Mouse (Mus musculus) central nervous system, embryonic 14 days (tissue): ENCODE measurements around the gene Matn4. TPM values are rescaled to one million over a fixed set of nuclear protein-coding genes. Genes with fewer than 3 reads are reported as not detected.

Experiments
- polyA plus RNA-seq: library from polyadenylated mRNA; depleted of rRNA; stranded (reverse); fragments of >200 nt; gene quantifications from 2 replicates; pipeline ENCODE4 v1.2.3, GENCODE M21; 2012; rRNA removed

The Matn4 gene
- polyA plus RNA-seq, result 14.9 and 118 TPM in 2 replicates

DNA sequence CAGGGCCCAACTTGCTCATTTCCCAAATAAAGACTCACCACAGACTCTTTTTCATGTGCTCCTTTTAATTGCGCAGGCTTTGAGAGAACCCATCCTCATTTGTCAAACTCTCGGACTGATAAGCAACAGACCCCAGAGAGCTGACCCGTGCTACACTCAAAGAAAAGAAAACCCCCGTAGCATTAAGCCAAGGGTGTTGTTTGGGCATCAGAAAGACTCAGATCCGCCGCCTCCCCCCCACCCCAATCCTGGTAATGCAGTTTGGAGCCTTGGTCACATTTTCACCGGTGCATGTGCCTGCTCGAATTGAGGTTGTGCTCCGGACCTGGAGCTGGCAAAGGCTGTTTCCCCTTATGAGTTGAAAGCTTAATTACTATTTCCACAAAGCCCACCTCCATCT is at the start of gene Matn4:
TSS of gene Matn4 (minus strand) at position 101 of the 400 bp plus-strand sequence.

DNA sequence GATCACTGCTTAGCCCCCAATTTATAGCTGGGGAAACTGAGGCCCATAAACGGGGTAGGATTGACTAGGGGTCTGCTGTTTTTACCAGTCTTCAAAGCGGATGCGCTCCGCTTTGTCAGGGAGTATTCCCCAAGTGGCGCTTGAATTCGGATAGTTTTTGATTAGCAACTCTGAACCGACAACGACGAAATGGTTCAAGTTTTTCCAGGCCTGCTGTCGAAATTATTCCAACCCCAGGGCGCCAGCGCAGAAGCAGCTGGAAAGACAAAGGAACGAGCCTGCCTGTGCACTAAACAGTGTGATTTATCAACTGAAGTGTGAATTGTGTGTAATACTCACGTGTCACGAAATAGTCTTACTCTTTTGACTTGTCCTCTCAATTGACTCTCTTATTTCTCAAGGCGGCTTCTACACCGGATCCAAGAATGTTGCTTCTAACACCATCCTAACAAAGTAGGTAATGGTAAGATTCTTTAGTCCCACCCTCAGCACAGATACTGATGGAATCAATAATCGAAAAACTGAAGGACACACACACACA is 38.6 kb upstream of the Matn4 start, which contains the start of gene Sdc4:
TSS of gene Sdc4 (minus strand) at position 428 of the 541 bp plus-strand sequence.

DNA sequence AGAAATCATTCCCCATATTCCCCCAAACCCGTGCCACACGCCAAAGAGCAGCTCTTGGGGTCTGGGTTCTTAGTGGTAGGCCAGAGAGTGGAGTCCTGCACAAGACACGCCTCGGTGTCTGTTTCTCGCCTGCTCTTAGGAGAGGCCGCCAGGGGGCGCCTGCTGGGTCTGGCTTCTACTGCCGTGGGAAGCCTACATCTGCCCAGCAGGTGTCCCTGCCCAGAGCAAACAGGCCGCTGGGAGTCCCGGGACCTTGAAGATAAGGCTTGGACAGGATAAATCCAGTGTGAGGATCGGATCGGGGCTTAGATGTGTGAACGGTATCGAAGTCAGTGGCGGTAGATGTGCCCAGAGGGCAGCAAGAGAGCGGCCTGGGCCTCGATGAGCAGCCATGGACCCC is 2.1 kb downstream of the Matn4 start, which contains the start of gene Rbpjl:
TSS of gene Rbpjl (plus strand) at position 236 of the 400 bp plus-strand sequence.

DNA sequence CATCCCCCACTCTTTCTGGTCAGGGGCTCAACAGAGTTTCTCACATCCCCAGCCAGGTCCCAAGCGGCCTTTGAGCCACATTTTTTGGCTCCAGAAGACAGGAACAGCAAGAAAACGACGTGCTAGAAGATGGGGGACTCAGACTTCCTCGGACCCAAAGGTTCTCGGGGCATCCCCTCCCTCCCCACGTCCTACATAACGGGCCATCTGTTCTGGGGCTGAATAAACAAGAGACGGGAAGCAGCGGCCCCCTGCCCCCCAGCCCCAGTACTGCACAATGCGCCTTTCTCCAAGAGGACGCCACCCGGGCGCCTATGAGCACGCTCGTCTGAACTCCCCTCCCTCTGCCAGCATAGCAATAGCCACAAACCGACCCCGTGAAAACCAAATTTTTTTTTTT is 15.9 kb downstream of the Matn4 start, which contains the start of gene Slpi:
TSS of gene Slpi (minus strand) at position 76 of the 400 bp plus-strand sequence.

Other genes with a start within 250 kb of the Matn4 start
- 0.68 and 1.5 TPM in 2 replicates for gene Kcns1, start 234.0 kb downstream of the Matn4 start, polyA plus RNA-seq
- not detected in 2 replicates for gene Wfdc5, start 222.4 kb downstream of the Matn4 start, polyA plus RNA-seq
- gene Wfdc12, start 214.6 kb downstream of the Matn4 start, polyA plus RNA-seq, result not detected in 2 replicates
- gene Wfdc15a, start 205.0 kb downstream of the Matn4 start, polyA plus RNA-seq, result not detected in 2 replicates
- not detected in 2 replicates for gene Wfdc15b, start 183.5 kb downstream of the Matn4 start, polyA plus RNA-seq
- gene Svs2, start 166.7 kb downstream of the Matn4 start, polyA plus RNA-seq, result not detected in 2 replicates
- not detected in 2 replicates for gene Svs3b, start 148.5 kb downstream of the Matn4 start, polyA plus RNA-seq
- gene Svs4, start 126.7 kb downstream of the Matn4 start, polyA plus RNA-seq, result not detected in 2 replicates
- not detected in 2 replicates for gene Svs3a, start 115.9 kb downstream of the Matn4 start, polyA plus RNA-seq
- not detected in 2 replicates for gene Svs6, start 88.4 kb downstream of the Matn4 start, polyA plus RNA-seq
- not detected in 2 replicates for gene Svs5, start 72.4 kb downstream of the Matn4 start, polyA plus RNA-seq
- 0.16 and 1.3 TPM in 2 replicates for gene Slpi, start 16.1 kb downstream of the Matn4 start, polyA plus RNA-seq
- gene Rbpjl, start 2.0 kb downstream of the Matn4 start, polyA plus RNA-seq, result 0.17 and 0.74 TPM in 2 replicates
- 3.3 and 8.2 TPM in 2 replicates for gene Sdc4, start 38.7 kb upstream of the Matn4 start, polyA plus RNA-seq
- gene Sys1, start 51.8 kb upstream of the Matn4 start, polyA plus RNA-seq, result 53.1 and 56.8 TPM in 2 replicates
- gene Gm20458, start 55.8 kb upstream of the Matn4 start, polyA plus RNA-seq, result 10.3 and 10.7 TPM in 2 replicates
- not detected in 2 replicates for gene Trp53tg5, start 68.6 kb upstream of the Matn4 start, polyA plus RNA-seq
- 9.6 and 11.6 TPM in 2 replicates for gene Dbndd2, start 80.9 kb upstream of the Matn4 start, polyA plus RNA-seq
- 82.2 and 101 TPM in 2 replicates for gene Pigt, start 92.4 kb upstream of the Matn4 start, polyA plus RNA-seq
- 4.5 and 14.3 TPM in 2 replicates for gene Wfdc2, start 157.3 kb upstream of the Matn4 start, polyA plus RNA-seq
- gene Spint3, start 168.3 kb upstream of the Matn4 start, polyA plus RNA-seq, result not detected in 2 replicates
- gene Wfdc6a, start 180.3 kb upstream of the Matn4 start, polyA plus RNA-seq, result not detected in 2 replicates
- not detected in 2 replicates for gene Eppin, start 188.4 kb upstream of the Matn4 start, polyA plus RNA-seq
- gene Wfdc6b, start 208.4 kb upstream of the Matn4 start, polyA plus RNA-seq, result not detected in 2 replicates
- gene Wfdc8, start 208.5 kb upstream of the Matn4 start, polyA plus RNA-seq, result 0.04 TPM in 1 of 2 replicates, not detected in the other
- gene Wfdc16, start 233.6 kb upstream of the Matn4 start, polyA plus RNA-seq, result not detected in 2 replicates